Comparison of ENCODE assay signal across 8 mouse cellular contexts in genomic region chr12:100109986-100110696, GRCm38 (mm10). TPM values are rescaled to one million over a fixed set of nuclear protein-coding genes. Genes with fewer than 3 reads are reported as not detected.
DNase-seq lines count a peak whose midpoint lies in the region; ATAC-seq lines count a peak whose summit lies in the region.

Gene Psmc1, plus strand, starts transcription at chr12:100110154.

- DNase-seq in ZHBTc4 (ENCODE audit: low read depth, low spot score), result peak; percentile 95
- peak; percentile 49 to 79 for DNase-seq in cerebellum, postnatal 4 days (ENCODE audit: low spot score in 2 of 2)
- peak; percentile 81 for DNase-seq in gastrocnemius, adult 18-20 months (ENCODE audit: low spot score)
- peak; percentile 75 to 82 for DNase-seq in left cerebral cortex, adult 18-20 months (ENCODE audit: low spot score in 2 of 2)
- DNase-seq in right cerebral cortex, adult 2 months (ENCODE audit: low spot score in 2 of 2), result peak; percentile 84
- DNase-seq in urinary bladder, postnatal 36 days (ENCODE audit: low spot score in 2 of 2), result peak; percentile 69 to 76

- peak within 1 kb of the TSS; percentile 83 for H3K27ac ChIP-seq in hindbrain, embryonic 16.5 days (ENCODE audit: low read depth, low read length)

- H3K4me2 ChIP-seq in hindbrain, embryonic 16.5 days (ENCODE audit: low read length), result peak within 1 kb of the TSS; percentile 86

- H3K9ac ChIP-seq in hindbrain, embryonic 16.5 days (ENCODE audit: low read depth, low read length), result peak within 1 kb of the TSS; percentile 76

- no peaks in the 10 kb centered on the region for H3K9me3 ChIP-seq in hindbrain, embryonic 16.5 days (ENCODE audit: control insufficient read depth, low read length)

- no peaks in the 10 kb centered on the region for H3K27me3 ChIP-seq in hindbrain, embryonic 16.5 days (replicated peaks; ENCODE audit: control insufficient read depth, insufficient read depth, low read length)

- H3K36me3 ChIP-seq in hindbrain, embryonic 16.5 days (ENCODE audit: control insufficient read depth, insufficient read depth, low read length), result peaks cover 15% of the 10 kb centered on the region

- H3K4me3 ChIP-seq in hindbrain, embryonic 16.5 days (ENCODE audit: low read length), result peak within 1 kb of the TSS; percentile 64

- WGBS in hindbrain, embryonic 16.5 days, result under 1% methylated on average over 58 of the region's 58 CpGs

- peak; percentile 86 for ATAC-seq in hindbrain, embryonic 16.5 days
- ATAC-seq in megakaryocyte, adult 5-6 weeks (ENCODE audit: poor library complexity, severe bottlenecking), result peak; percentile 88

- H3K4me1 ChIP-seq in hindbrain, embryonic 16.5 days (ENCODE audit: control insufficient read depth, insufficient read depth, low read depth, low read length), result peaks cover 11% of the 10 kb centered on the region

RNA-seq across cellular contexts. Expression of gene Psmc1, which starts in this region (rescaled TPM):
- total RNA-seq in gastrocnemius, adult 18-20 months (2021), result 100 to 1,000 TPM; 140 to 164 TPM
- 276 and 284 TPM in 2 replicates for polyA plus RNA-seq in hindbrain, embryonic 16.5 days (2015; fragmentation: Nextera tagmentation; extraction: Ambion mirVana)
- total RNA-seq in left cerebral cortex, adult 18-20 months (2021), result 100 to 1,000 TPM; 196 to 225 TPM
- total RNA-seq in megakaryocyte, adult 5-6 weeks (2015), result 151 and 157 TPM in 2 replicates
- total RNA-seq in megakaryocyte, adult 5-6 weeks (2017), result 154 and 189 TPM in 2 replicates

Comparison
In these comparisons a context has a peak if more than half of its experiments do, and no peak if none do; other contexts are left out.
1. Peak in every context shown above with its lines: DNase-seq, ATAC-seq, H3K4me3 ChIP-seq and H3K27ac ChIP-seq.